Mouse (Mus musculus) limb, embryonic 13.5 days (tissue): Measurements from ENCODE around the gene Akap14. TPM values are rescaled to one million over a fixed set of nuclear protein-coding genes. Genes with fewer than 3 reads are reported as not detected.
A peak's percentile ranks its signal among the peaks of the same experiment; 100 is the strongest.
"Not testable (repeated sequence)": the region's sequence is repeated elsewhere in the genome, so short reads cannot be mapped to it uniquely, and the experiment has no call there.

ENCODE experiments used
- ATAC-seq: fragments of 200-750 bp; cut with Nextera tagmentation; 2 replicates; pipeline ENCODE4 v1.8.0; 2017; ENCODE audit warnings: low read depth, moderate number of reproducible peaks, moderate TSS enrichment; ENCODE audit not compliant: low FRiP score
- H3K27ac ChIP-seq: fragments of 300-500 bp; sonication (generic); 2 replicates; pipeline ENCODE4 v1.5.1; 2015; ENCODE audit warnings: inconsistent platforms, mild to moderate bottlenecking, moderate library complexity
- H3K27me3 ChIP-seq: fragments of 300-500 bp; sonication (generic); 2 replicates; pipeline ENCODE4 v1.6.1; 2015; ENCODE audit warnings: mild to moderate bottlenecking, inconsistent platforms
- H3K36me3 ChIP-seq: fragments of 300-500 bp; sonication (generic); 2 replicates; pipeline ENCODE4 v1.6.1; 2015; ENCODE audit warnings: inconsistent platforms, mild to moderate bottlenecking, moderate library complexity
- H3K4me1 ChIP-seq: fragments of 300-500 bp; sonication (generic); 2 replicates; pipeline ENCODE4 v1.6.1; 2015; ENCODE audit warnings: inconsistent platforms
- H3K4me2 ChIP-seq: fragments of 300-500 bp; sonication (generic); replicated peaks from 2 replicates; pipeline ENCODE4 v1.6.1; 2015; ENCODE audit warnings: inconsistent platforms, mild to moderate bottlenecking, moderate library complexity
- H3K4me3 ChIP-seq: fragments of 300-500 bp; sonication (generic); 2 replicates; pipeline ENCODE4 v1.5.1; 2015; ENCODE audit warnings: moderate library complexity, mild to moderate bottlenecking, inconsistent platforms
- H3K9ac ChIP-seq: fragments of 300-500 bp; sonication (generic); 2 replicates; pipeline ENCODE4 v1.6.1; 2015; ENCODE audit warnings: mild to moderate bottlenecking, inconsistent platforms
- H3K9me3 ChIP-seq: fragments of 300-500 bp; sonication (generic); 2 replicates; pipeline ENCODE4 v1.6.1; 2016; ENCODE audit warnings: inconsistent platforms
- WGBS: fragments of 180-500 bp; shearing (Covaris S2); methylation state at CpG from one replicate; pipeline ENCODE4 v1.1.7; 2015; 5-methylcytosine and 5-hydroxymethylcytosine counted together
- polyA plus RNA-seq: library from polyadenylated mRNA; unstranded; fragments of >200 nt; fragmentation: Nextera tagmentation; extraction: Ambion mirVana; gene quantifications from 2 replicates; pipeline ENCODE4 v1.2.1, GENCODE M21; 2015

Gene Akap14
- polyA plus RNA-seq, 1 experiment from 2014 or later, result not detected

GRCm38 (mm10) chrX:37144498-37144897 is 24.1 kb downstream of the Akap14 start:
- not testable (repeated sequence) for H3K4me1 ChIP-seq, ATAC-seq, H3K9ac ChIP-seq, H3K4me2 ChIP-seq, H3K9me3 ChIP-seq, H3K4me3 ChIP-seq, H3K27me3 ChIP-seq, H3K27ac ChIP-seq
- H3K36me3 ChIP-seq, result peaks cover 25% of the 10 kb centered on the region
- 54% methylated on average over 2 of the region's 4 CpGs for WGBS

DNA sequence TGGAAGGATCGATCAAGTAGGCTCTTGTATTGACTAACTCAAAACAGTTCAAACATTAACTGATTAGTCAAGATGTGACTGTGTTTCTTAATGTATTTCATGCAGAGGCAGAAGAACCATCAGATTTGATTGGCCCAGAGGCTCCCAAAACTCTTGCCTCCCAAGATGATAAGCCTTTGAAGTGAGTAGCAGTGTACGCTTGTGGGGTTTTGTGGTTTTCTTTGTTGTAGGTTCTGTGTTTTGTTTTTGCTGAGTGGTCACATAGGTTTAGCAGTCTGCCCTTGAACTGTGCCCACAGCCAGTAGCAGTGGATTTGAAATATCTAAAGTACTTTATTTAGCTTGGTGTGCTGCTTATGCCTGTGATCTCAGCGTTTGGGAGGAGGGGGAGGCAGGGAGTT is 26.9 kb downstream of the Akap14 start:
- Histone ChIP-seq H3K36me3 (peaks cover 32% of the 10 kb centered on the region), H3K4me2 (no peak overlapping the region), H3K4me1 (no peaks in the 10 kb centered on the region), H3K27me3 (no peaks in the 10 kb centered on the region), H3K9me3 (no peaks in the 10 kb centered on the region), H3K4me3 (no peak overlapping the region), H3K9ac (no peak overlapping the region), H3K27ac (no peak overlapping the region)
- no peak for ATAC-seq
- WGBS, result 85% methylated on average over 3 of the region's 3 CpGs

DNA sequence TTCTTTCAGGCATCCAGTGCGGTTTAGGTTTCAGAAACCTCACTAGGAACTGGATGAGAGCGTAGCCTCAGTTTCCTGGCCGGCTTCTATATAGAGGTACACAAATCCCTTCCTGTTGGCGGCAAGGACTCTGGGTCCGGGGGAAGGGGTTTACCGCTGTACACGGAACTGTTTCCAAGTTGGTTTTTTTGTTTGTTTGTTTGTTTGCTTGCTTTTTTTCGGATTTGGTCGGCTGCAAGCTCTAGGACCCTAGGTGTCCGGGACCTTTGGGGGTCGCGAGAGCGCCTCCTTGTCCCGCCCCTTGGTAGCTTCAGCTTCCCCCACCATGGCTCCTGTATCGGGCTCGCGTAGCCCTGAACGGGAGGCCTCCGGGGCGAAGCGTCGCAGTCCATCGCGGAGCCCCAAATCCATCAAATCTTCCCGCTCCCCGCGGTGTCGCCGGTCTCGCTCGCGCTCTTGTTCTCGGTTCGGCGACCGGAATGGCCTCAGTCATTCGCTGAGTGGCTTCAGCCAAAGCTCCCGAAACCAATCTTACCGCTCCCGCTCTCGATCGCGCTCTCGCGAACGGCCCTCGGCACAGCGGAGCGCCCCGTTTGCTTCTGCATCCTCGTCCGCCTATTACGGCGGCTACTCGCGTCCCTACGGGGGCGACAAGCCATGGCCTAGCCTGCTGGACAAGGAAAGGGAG is 41.8 kb downstream of the Akap14 start, which contains the start of gene Nkap:
TSS of gene Nkap (plus strand) at position 125 of the 688 bp plus-strand sequence.
- Histone ChIP-seq H3K27me3 (no peaks in the 10 kb centered on the region), H3K4me2 (peak within 1 kb of the TSS; percentile 64), H3K9me3 (no peaks in the 10 kb centered on the region), H3K9ac (peak within 1 kb of the TSS; percentile 77), H3K27ac (peak within 1 kb of the TSS; percentile 58; the same call in 1 of the 2 replicates), H3K36me3 (no peaks in the 10 kb centered on the region), H3K4me3 (peak within 1 kb of the TSS; percentile 66), H3K4me1 (peaks cover 12% of the 10 kb centered on the region)
- 15% methylated on average over 57 of the region's 58 CpGs for WGBS
- peak; percentile 80 for ATAC-seq

DNA sequence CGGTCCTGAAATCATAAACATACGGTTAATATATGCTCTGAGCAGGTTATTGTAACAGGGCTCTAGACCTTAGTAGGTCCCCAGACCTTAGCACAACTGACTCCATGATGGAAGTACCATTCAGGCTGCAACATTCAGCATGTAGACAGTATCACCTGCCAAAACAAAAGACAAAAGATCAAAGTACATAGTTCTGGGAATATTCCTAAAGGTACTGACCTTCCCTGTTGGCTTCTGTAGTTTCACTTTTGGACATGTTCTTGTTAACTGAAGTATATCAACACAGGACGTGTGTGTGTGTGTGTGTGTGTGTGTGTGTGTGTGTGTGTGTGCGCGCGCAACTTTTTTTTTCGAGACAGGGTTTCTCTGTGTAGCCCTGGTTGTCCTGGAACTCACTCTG is 43.1 kb downstream of the Akap14 start:
- Histone ChIP-seq H3K36me3 (no peaks in the 10 kb centered on the region), H3K4me2 (no peak overlapping the region), H3K4me3 (no peak overlapping the region), H3K27ac (no peak overlapping the region), H3K9ac (no peak overlapping the region), H3K27me3 (no peaks in the 10 kb centered on the region), H3K4me1 (peaks cover 12% of the 10 kb centered on the region), H3K9me3 (no peaks in the 10 kb centered on the region)
- no peak for ATAC-seq
- 92% methylated on average over 7 of the region's 7 CpGs for WGBS

DNA sequence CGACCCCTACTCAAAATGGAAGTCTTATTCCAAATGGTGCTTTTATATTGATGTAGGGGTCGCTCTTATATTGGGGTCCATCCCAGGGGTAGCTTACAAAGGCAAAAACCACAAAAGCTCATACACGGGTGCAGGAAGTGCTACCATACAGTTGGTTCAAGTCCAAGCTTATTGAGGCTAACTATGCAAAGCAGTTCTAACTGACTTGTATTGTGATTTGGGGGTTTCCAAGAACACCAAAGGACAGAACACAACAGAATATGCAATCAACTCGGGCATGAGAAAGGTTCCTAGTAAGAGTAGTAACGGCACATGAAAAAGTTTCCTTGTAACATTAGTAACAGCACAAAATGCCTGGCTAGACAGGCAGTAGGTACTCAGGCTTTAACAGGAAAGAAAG is 48.4 kb downstream of the Akap14 start:
- WGBS, result 66% methylated on average over 5 of the region's 5 CpGs

DNA sequence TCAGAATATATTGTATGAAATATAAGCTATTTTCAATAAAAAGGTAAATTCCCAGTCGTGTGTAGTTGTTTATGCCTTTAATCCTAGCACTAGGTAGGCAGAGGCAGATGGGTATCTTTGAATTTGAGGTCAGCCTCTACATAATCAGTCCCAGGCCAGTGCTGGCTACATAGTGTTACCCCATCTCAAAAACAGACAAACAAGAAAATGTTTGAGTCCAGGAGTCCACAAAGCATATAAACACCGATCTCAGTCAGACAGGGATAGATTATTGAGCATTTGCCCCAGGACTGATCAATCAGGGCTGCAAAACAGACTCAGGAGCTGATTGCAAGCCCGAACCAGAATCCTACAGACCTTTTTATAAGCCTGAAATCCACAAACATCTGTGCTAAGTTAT is 49.1 kb downstream of the Akap14 start:
- Histone ChIP-seq H3K36me3 (no peaks in the 10 kb centered on the region), H3K4me2 (no peak overlapping the region), H3K27me3 (peaks cover 14% of the 10 kb centered on the region; the same call in 1 of the 2 replicates), H3K9me3 (no peaks in the 10 kb centered on the region), H3K4me3 (no peak overlapping the region), H3K9ac (no peak overlapping the region), H3K27ac (no peak overlapping the region), H3K4me1 (no peaks in the 10 kb centered on the region)
- 56% methylated on average over 3 of the region's 3 CpGs for WGBS
- ATAC-seq, result no peak

More for the DNA sequence above, 48.4 kb downstream of the Akap14 start:
- H3K4me2 ChIP-seq, result no peak overlapping the region
- H3K27ac ChIP-seq, result no peak overlapping the region
- no peaks in the 10 kb centered on the region for H3K4me1 ChIP-seq
- peaks cover 14% of the 10 kb centered on the region; the same call in 1 of the 2 replicates for H3K27me3 ChIP-seq
- no peak for ATAC-seq
- H3K9me3 ChIP-seq, result no peaks in the 10 kb centered on the region
- no peaks in the 10 kb centered on the region for H3K36me3 ChIP-seq
- H3K4me3 ChIP-seq, result no peak overlapping the region
- no peak overlapping the region for H3K9ac ChIP-seq

GRCm38 (mm10) chrX:37117085-37117484 is 51.6 kb downstream of the Akap14 start:
- H3K36me3 ChIP-seq, result no peaks in the 10 kb centered on the region
- peaks cover 14% of the 10 kb centered on the region; the same call in 1 of the 2 replicates for H3K27me3 ChIP-seq
- WGBS, result 60% methylated on average over 1 of the region's 5 CpGs
- H3K4me3 ChIP-seq, result no peak overlapping the region
- no peak overlapping the region for H3K27ac ChIP-seq
- peak; percentile 64; the same call in 1 of the 2 replicates for ATAC-seq
- no peak overlapping the region for H3K9ac ChIP-seq
- H3K4me2 ChIP-seq, result no peak overlapping the region
- no peaks in the 10 kb centered on the region for H3K9me3 ChIP-seq
- no peaks in the 10 kb centered on the region for H3K4me1 ChIP-seq

DNA sequence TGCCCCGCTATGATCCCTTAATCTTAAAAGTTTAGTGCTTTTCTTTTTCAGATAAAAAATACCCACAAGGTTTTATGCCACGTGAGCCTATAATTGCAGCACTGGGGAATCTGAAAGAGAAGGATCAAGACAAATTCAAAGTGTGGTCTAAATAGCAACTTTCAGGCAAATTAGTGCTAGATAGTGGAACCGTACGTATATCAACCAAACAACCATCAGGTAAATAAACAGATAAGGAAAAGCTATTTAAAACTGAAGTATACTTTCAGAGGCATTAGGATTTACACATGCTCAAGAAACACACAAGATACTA is 57.8 kb downstream of the Akap14 start:
- H3K9me3 ChIP-seq, result no peaks in the 10 kb centered on the region

DNA sequence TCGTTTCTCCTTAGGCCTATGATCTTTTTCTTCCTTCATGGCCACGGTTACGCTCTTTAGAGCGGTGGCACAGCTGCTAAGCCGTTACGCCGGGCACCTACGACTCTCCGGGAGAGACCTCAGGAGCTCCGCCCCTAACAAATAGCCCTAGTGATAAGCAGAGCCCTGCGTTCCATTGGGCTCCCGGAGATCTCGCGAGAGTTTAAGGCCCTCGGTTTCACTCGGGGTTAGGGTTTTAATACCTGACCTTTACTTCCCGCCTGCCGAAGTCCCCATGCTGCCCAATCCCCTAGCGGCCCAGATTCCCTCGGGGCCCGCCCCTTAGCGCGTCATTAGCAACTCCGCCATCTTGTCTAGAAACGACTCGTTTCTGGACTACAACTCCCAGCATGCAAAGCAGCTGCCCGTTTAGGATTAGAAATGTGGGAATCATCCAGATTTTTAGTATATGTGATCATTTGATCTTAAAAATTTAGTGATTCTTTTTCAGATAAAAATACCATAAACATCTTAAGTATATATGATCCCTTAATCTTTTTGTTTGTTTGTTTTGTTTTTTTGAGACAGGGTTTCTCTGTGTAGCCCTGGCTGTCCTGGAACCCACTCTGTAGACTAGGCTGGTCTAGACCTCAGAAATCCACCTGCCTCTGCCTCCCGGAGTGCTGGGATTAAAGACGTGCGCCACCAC is 58.3 kb downstream of the Akap14 start, which contains the start of gene Upf3b:
TSS of gene Upf3b (minus strand) at position 130 of the 688 bp plus-strand sequence.
- Histone ChIP-seq H3K4me3 (peak within 1 kb of the TSS; percentile 56), H3K36me3 (no peaks in the 10 kb centered on the region; the same call in 1 of the 2 replicates), H3K9ac (peak within 1 kb of the TSS; percentile 68), H3K4me1 (no peaks in the 10 kb centered on the region), H3K4me2 (peak within 1 kb of the TSS; percentile 62), H3K27me3 (0 out of 2 replicates have a peak, but pooled peaks cover under 1% of the 10 kb centered on the region), H3K9me3 (no peaks in the 10 kb centered on the region), H3K27ac (peak within 1 kb of the TSS; percentile 74)
- WGBS, result 15% methylated on average over 30 of the region's 30 CpGs
- peak; percentile 97 for ATAC-seq

More for the DNA sequence above, 57.8 kb downstream of the Akap14 start:
- Histone ChIP-seq H3K27ac (no peak overlapping the region), H3K36me3 (no peaks in the 10 kb centered on the region; the same call in 1 of the 2 replicates), H3K27me3 (peaks cover 5% of the 10 kb centered on the region; the same call in 1 of the 2 replicates), H3K4me2 (peak overlapping the region; percentile 25; the same call in 1 of the 2 replicates), H3K9ac (no peak overlapping the region), H3K4me3 (no peak overlapping the region), H3K4me1 (no peaks in the 10 kb centered on the region)
- ATAC-seq, result no peak
- WGBS, result 80% methylated on average over 4 of the region's 4 CpGs

GRCm38 (mm10) chrX:37109526-37110192 is 59.0 kb downstream of the Akap14 start:
- peak overlapping the region; percentile 56 for H3K4me3 ChIP-seq
- WGBS, result 13% methylated on average over 27 of the region's 27 CpGs
- no peaks in the 10 kb centered on the region for H3K9me3 ChIP-seq
- H3K4me2 ChIP-seq, result peak overlapping the region; percentile 62
- peak overlapping the region; percentile 74 for H3K27ac ChIP-seq
- no peaks in the 10 kb centered on the region for H3K4me1 ChIP-seq
- no peaks in the 10 kb centered on the region for H3K27me3 ChIP-seq
- no peaks in the 10 kb centered on the region; the same call in 1 of the 2 replicates for H3K36me3 ChIP-seq
- peak; percentile 58 for ATAC-seq
- H3K9ac ChIP-seq, result peak overlapping the region; percentile 68

GRCm38 (mm10) chrX:37103826-37104225 is 64.8 kb downstream of the Akap14 start:
- WGBS, result 74% methylated on average over 2 of the region's 2 CpGs
- H3K36me3 ChIP-seq, result peaks cover 8% of the 10 kb centered on the region
- H3K4me3 ChIP-seq, result no peak overlapping the region
- no peak overlapping the region for H3K9ac ChIP-seq
- H3K4me2 ChIP-seq, result no peak overlapping the region
- ATAC-seq, result no peak
- no peaks in the 10 kb centered on the region for H3K27me3 ChIP-seq
- H3K9me3 ChIP-seq, result no peaks in the 10 kb centered on the region
- no peak overlapping the region for H3K27ac ChIP-seq
- no peaks in the 10 kb centered on the region for H3K4me1 ChIP-seq
